Mouse (Mus musculus) MEL (cell line): ENCODE results near the gene Ece2. TPM values are rescaled to one million over a fixed set of nuclear protein-coding genes. Genes with fewer than 3 reads are reported as not detected.
A peak's percentile ranks its signal among the peaks of the same experiment; 100 is the strongest.

ENCODE experiments used
- DNase-seq: peaks from one replicate; pipeline ENCODE4 v3.0.0; 2011; ENCODE audit warnings: low read depth, low spot score
- H3K27ac ChIP-seq: 2 replicates; pipeline ENCODE4 v1.5.1; 2012; ENCODE audit warnings: low read depth, mild to moderate bottlenecking, control low read depth, low read length, moderate library complexity; ENCODE audit not compliant: control insufficient read depth
- H3K27me3 ChIP-seq, 2 experiments: fragments of 150-350 bp in 1 of 2; sonication (generic) in 1 of 2; 2 replicates each; pipeline ENCODE4 v1.6.1; 2012; ENCODE audit warnings: low read length in 2 of 2, mild to moderate bottlenecking in 2 of 2, improper control_type of control experiment in 1 of 2, moderate library complexity in 1 of 2; ENCODE audit not compliant: insufficient read depth in 2 of 2, control insufficient read depth in 1 of 2
- H3K36me3 ChIP-seq, 2 experiments: 2 replicates each; pipeline ENCODE4 v1.6.1; 2012 to 2014; ENCODE audit warnings: low read length in 2 of 2, improper control_type of control experiment in 1 of 2, inconsistent platforms in 1 of 2, mild to moderate bottlenecking in 1 of 2; ENCODE audit not compliant: insufficient read depth in 2 of 2, control insufficient read depth in 1 of 2
- H3K4me1 ChIP-seq, 2 experiments: fragments of 150-350 bp in 1 of 2; sonication (generic) in 1 of 2; 2 replicates each; pipeline ENCODE4 v1.6.1; 2012; ENCODE audit warnings: low read length in 2 of 2, improper control_type of control experiment in 1 of 2, mild to moderate bottlenecking in 1 of 2; ENCODE audit not compliant: insufficient read depth in 2 of 2, control insufficient read depth in 1 of 2
- H3K4me3 ChIP-seq, 2 experiments: fragments of 150-350 bp in 1 of 2; sonication (generic) in 1 of 2; 2 replicates each; pipeline ENCODE4 v1.5.1; 2012; ENCODE audit warnings: low read depth in 2 of 2, low read length in 2 of 2, mild to moderate bottlenecking in 2 of 2, moderate library complexity in 2 of 2, control low read depth in 1 of 2, improper control_type of control experiment in 1 of 2; ENCODE audit not compliant: control insufficient read depth in 1 of 2, insufficient read depth in 1 of 2
- H3K79me2 ChIP-seq: 2 replicates; pipeline ENCODE4 v1.6.1; 2012; ENCODE audit warnings: mild to moderate bottlenecking, low read length, moderate library complexity; ENCODE audit not compliant: control insufficient read depth, poor library complexity, insufficient read depth
- H3K9ac ChIP-seq: 2 replicates; pipeline ENCODE4 v1.6.1; 2012; ENCODE audit warnings: low read depth, mild to moderate bottlenecking, control low read depth, low read length, moderate library complexity; ENCODE audit not compliant: control insufficient read depth, poor library complexity, severe bottlenecking
- H3K9me3 ChIP-seq: fragments of 150-350 bp; sonication (generic); replicated peaks from 2 replicates; pipeline ENCODE4 v1.6.1; 2012; ENCODE audit warnings: mild to moderate bottlenecking, low read length, improper control_type of control experiment, moderate library complexity; ENCODE audit not compliant: insufficient read depth
- BHLHE40 ChIP-seq: IDR thresholded peaks from 2 replicates; pipeline ENCODE4 v1.6.1; 2012; ENCODE audit warnings: low read depth, mild to moderate bottlenecking, inconsistent platforms, low read length, improper control_type of control experiment, borderline replicate concordance
- CHD2 ChIP-seq: IDR thresholded peaks from 2 replicates; pipeline ENCODE4 v1.6.1; 2011; ENCODE audit warnings: low read length, improper control_type of control experiment
- CTCF ChIP-seq, 3 experiments: IDR thresholded peaks in 2 of 3; conservative IDR thresholded peaks in 1 of 3; 2 replicates each; pipeline ENCODE4 v1.5.1; 2011 to 2012; ENCODE audit warnings: low read length in 3 of 3, low read depth in 2 of 3, mild to moderate bottlenecking in 2 of 3, improper control_type of control experiment in 1 of 3, inconsistent platforms in 1 of 3, mixed read lengths in 1 of 3, moderate library complexity in 1 of 3; ENCODE audit not compliant: control insufficient read depth in 1 of 3, insufficient read depth in 1 of 3, poor library complexity in 1 of 3, severe bottlenecking in 1 of 3
- ELF1 ChIP-seq: IDR thresholded peaks from 2 replicates; pipeline ENCODE4 v1.6.1; 2014; ENCODE audit warnings: low read depth, mild to moderate bottlenecking, inconsistent platforms, low read length, improper control_type of control experiment, moderate library complexity
- EP300 ChIP-seq, 2 experiments: IDR thresholded peaks; 2 replicates each; pipeline ENCODE4 v1.6.1; 2011; ENCODE audit warnings: improper control_type of control experiment in 2 of 2, low read length in 2 of 2, low read depth in 1 of 2, mild to moderate bottlenecking in 1 of 2
- ETS1 ChIP-seq: IDR thresholded peaks from 2 replicates; pipeline ENCODE4 v1.6.1; 2012; ENCODE audit warnings: low read depth, mild to moderate bottlenecking, inconsistent platforms, low read length, improper control_type of control experiment, moderate library complexity
- GATA1 ChIP-seq: IDR thresholded peaks from 2 replicates; pipeline ENCODE4 v1.6.1; 2011; ENCODE audit warnings: low read depth, low read length, improper control_type of control experiment
- HCFC1 ChIP-seq: IDR thresholded peaks from 2 replicates; pipeline ENCODE4 v1.6.1; 2012; ENCODE audit warnings: low read depth, mild to moderate bottlenecking, inconsistent platforms, low read length, improper control_type of control experiment, moderate library complexity
- KAT2A ChIP-seq: conservative IDR thresholded peaks from 2 replicates; pipeline ENCODE4 v1.6.1; 2012; ENCODE audit warnings: low read depth, low read length, improper control_type of control experiment, inconsistent platforms
- MAFK ChIP-seq: IDR thresholded peaks from 2 replicates; pipeline ENCODE4 v1.6.1; 2011; ENCODE audit warnings: low read depth, mild to moderate bottlenecking, low read length, improper control_type of control experiment, borderline replicate concordance
- MAZ ChIP-seq: IDR thresholded peaks from 2 replicates; pipeline ENCODE4 v1.6.1; 2012; ENCODE audit warnings: low read depth, mild to moderate bottlenecking, inconsistent platforms, low read length, improper control_type of control experiment
- MEF2A ChIP-seq: IDR thresholded peaks from 2 replicates; pipeline ENCODE4 v1.6.1; 2014; ENCODE audit warnings: low read depth, mild to moderate bottlenecking, inconsistent platforms, low read length, improper control_type of control experiment; ENCODE audit not compliant: poor library complexity, insufficient replicate concordance, severe bottlenecking; ENCODE audit errors: extremely low read depth
- MXI1 ChIP-seq: IDR thresholded peaks from 2 replicates; pipeline ENCODE4 v1.6.1; 2011; ENCODE audit warnings: mild to moderate bottlenecking, low read depth, low read length, improper control_type of control experiment
- MYB ChIP-seq: IDR thresholded peaks from 2 replicates; pipeline ENCODE4 v1.6.1; 2011; ENCODE audit warnings: mild to moderate bottlenecking, low read depth, low read length, improper control_type of control experiment
- NELFE ChIP-seq: IDR thresholded peaks from 2 replicates; pipeline ENCODE4 v1.6.1; 2011; ENCODE audit warnings: low read depth, low read length, improper control_type of control experiment
- NRF1 ChIP-seq: IDR thresholded peaks from 2 replicates; pipeline ENCODE4 v1.6.1; 2014; ENCODE audit warnings: low read depth, mild to moderate bottlenecking, inconsistent platforms, low read length, improper control_type of control experiment, moderate library complexity; ENCODE audit not compliant: poor library complexity, insufficient read depth, severe bottlenecking
- POLR2A ChIP-seq, 2 experiments: IDR thresholded peaks; 2 replicates each; pipeline ENCODE4 v1.6.1; 2011 to 2012; ENCODE audit warnings: low read length in 2 of 2, mild to moderate bottlenecking in 2 of 2, control low read depth in 1 of 2, improper control_type of control experiment in 1 of 2, low read depth in 1 of 2, moderate library complexity in 1 of 2; ENCODE audit not compliant: control insufficient read depth in 1 of 2, insufficient read depth in 1 of 2, poor library complexity in 1 of 2
- POLR2AphosphoS2 ChIP-seq: IDR thresholded peaks from 2 replicates; pipeline ENCODE4 v1.6.1; 2011; ENCODE audit warnings: low read length, improper control_type of control experiment
- POLR2AphosphoS5 ChIP-seq: IDR thresholded peaks from 2 replicates; pipeline ENCODE4 v1.6.1; 2012; ENCODE audit warnings: low read depth, borderline replicate concordance, mild to moderate bottlenecking, inconsistent platforms, low read length, moderate library complexity, mixed read lengths
- RAD21 ChIP-seq: IDR thresholded peaks from 2 replicates; pipeline ENCODE4 v1.6.1; 2011; ENCODE audit warnings: mild to moderate bottlenecking, low read depth, low read length, improper control_type of control experiment
- RCOR1 ChIP-seq: IDR thresholded peaks from 2 replicates; pipeline ENCODE4 v1.6.1; 2012; ENCODE audit warnings: low read depth, mild to moderate bottlenecking, inconsistent platforms, low read length, improper control_type of control experiment
- SIN3A ChIP-seq: IDR thresholded peaks from 2 replicates; pipeline ENCODE4 v1.6.1; 2012; ENCODE audit warnings: low read length, improper control_type of control experiment, inconsistent platforms
- SMC3 ChIP-seq: IDR thresholded peaks from 2 replicates; pipeline ENCODE4 v1.6.1; 2011; ENCODE audit warnings: low read depth, low read length, improper control_type of control experiment
- TAL1 ChIP-seq: IDR thresholded peaks from 2 replicates; pipeline ENCODE4 v1.6.1; 2012; ENCODE audit warnings: mild to moderate bottlenecking, inconsistent platforms, low read length, moderate library complexity, mixed read lengths
- TBP ChIP-seq: IDR thresholded peaks from 2 replicates; pipeline ENCODE4 v1.8.0; 2011; ENCODE audit warnings: low read depth, low read length, improper control_type of control experiment
- TCF12 ChIP-seq: IDR thresholded peaks from 2 replicates; pipeline ENCODE4 v1.6.1; 2014; ENCODE audit warnings: low read depth, mild to moderate bottlenecking, inconsistent platforms, low read length, improper control_type of control experiment, moderate library complexity
- UBTF ChIP-seq: IDR thresholded peaks from 2 replicates; pipeline ENCODE4 v1.6.1; 2012; ENCODE audit warnings: low read depth, mild to moderate bottlenecking, inconsistent platforms, low read length, improper control_type of control experiment, moderate library complexity, borderline replicate concordance; ENCODE audit not compliant: insufficient read depth
- USF2 ChIP-seq, 2 experiments: IDR thresholded peaks; 2 replicates each; pipeline ENCODE4 v1.6.1; 2011 to 2012; ENCODE audit warnings: improper control_type of control experiment in 2 of 2, low read length in 2 of 2, borderline replicate concordance in 1 of 2, inconsistent platforms in 1 of 2, low read depth in 1 of 2, mild to moderate bottlenecking in 1 of 2; ENCODE audit not compliant: insufficient read depth in 1 of 2
- ZMIZ1 ChIP-seq: IDR thresholded peaks from 2 replicates; pipeline ENCODE4 v1.6.1; 2012; ENCODE audit warnings: low read depth, mild to moderate bottlenecking, inconsistent platforms, low read length, improper control_type of control experiment, moderate library complexity
- ZNF384 ChIP-seq: IDR thresholded peaks from 2 replicates; pipeline ENCODE4 v1.6.1; 2012; ENCODE audit warnings: low read depth, mild to moderate bottlenecking, inconsistent platforms, low read length, improper control_type of control experiment
- polyA plus RNA-seq, 2 experiments: library from polyadenylated mRNA; stranded (reverse) in 1 of 2; unstranded in 1 of 2; fragments of >175 nt in 1 of 2; fragments of >200 nt in 1 of 2; gene quantifications; 2 replicates each; pipeline versions ENCODE4 v1.2.1 to v1.2.4; 2012; ENCODE audit warnings: low replicate concordance in 2 of 2, low read depth in 1 of 2; ENCODE audit not compliant: insufficient read length in 2 of 2, insufficient read depth in 1 of 2, missing spikeins in 1 of 2
- total RNA-seq: library from RNA; depleted of rRNA; stranded (reverse); fragments of 300-350 nt; gene quantifications from 2 replicates; pipeline ENCODE4 v1.2.3, GENCODE M21; 2012

Gene Ece2
- total and polyA plus RNA-seq, 3 experiments: 4.9 to 7.4 TPM; not detected in 1

DNA sequence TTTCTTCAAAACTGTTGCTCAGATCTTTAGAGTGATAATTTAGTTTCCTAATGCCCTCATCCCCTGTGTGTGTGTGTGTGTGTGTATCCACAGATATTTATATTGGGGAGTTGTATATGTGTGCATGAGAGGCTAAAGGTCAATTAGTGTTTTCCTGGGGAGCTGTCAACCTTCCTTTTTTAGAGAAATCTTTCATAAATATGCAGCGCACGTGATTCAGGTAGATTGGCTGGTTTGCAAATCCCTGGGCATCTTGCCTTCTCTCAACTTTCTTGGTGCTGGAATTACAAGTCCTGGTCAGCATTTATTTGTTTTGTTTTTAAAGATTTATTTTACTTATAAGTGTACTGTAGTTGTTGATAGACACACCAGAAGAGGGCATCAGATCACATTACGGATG is 40.7 kb downstream of the Ece2 start:
- no peak for TF ChIP-seq CHD2
- no peak for TF ChIP-seq CTCF (IDR thresholded peaks at IDR 0.05 in 2 of 3, conservative IDR thresholded peaks at IDR 0.05 in 1 of 3; ENCODE audit: control insufficient read depth in 1 of 3, insufficient read depth in 1 of 3, low read depth in 2 of 3, low read length in 3 of 3, poor library complexity in 1 of 3, severe bottlenecking in 1 of 3)
- TF ChIP-seq NELFE: no peak
- Histone ChIP-seq H3K79me2 (peaks cover 27% of the 10 kb centered on the region), H3K4me1 (peaks cover 6 to 12% of the 10 kb centered on the region in 2 experiments; a peak in 3 of 4 replicates), H3K36me3 (peaks cover 4 to 11% of the 10 kb centered on the region in 2 experiments), H3K9ac (no peak overlapping the region), H3K9me3 (no peaks in the 10 kb centered on the region), H3K27me3 (no peaks in the 10 kb centered on the region), H3K4me3 (no peak overlapping the region), H3K27ac (no peak overlapping the region)
- no peak for DNase-seq

GRCm38 (mm10) chr16:20671886-20672285 is 42.3 kb downstream of the Ece2 start:
- Histone ChIP-seq H3K9me3 (no peaks in the 10 kb centered on the region), H3K27me3 (no peaks in the 10 kb centered on the region), H3K4me3 (peak overlapping the region; percentile 63 to 87), H3K79me2 (peaks cover 39% of the 10 kb centered on the region), H3K36me3 (peaks cover 17 to 26% of the 10 kb centered on the region in 2 experiments), H3K27ac (peak overlapping the region; percentile 71), H3K4me1 (peaks cover 8 to 16% of the 10 kb centered on the region in 2 experiments), H3K9ac (peak overlapping the region; percentile 72)
- DNase-seq: peak; percentile 83
- TF ChIP-seq USF2 (IDR thresholded peaks at IDR 0.05; ENCODE audit: borderline replicate concordance in 1 of 2, insufficient read depth in 1 of 2, low read depth in 1 of 2, low read length in 2 of 2): no peak
- no peak; the same call in 1 of the 2 replicates for TF ChIP-seq POLR2AphosphoS2
- no peak for TF ChIP-seq MEF2A
- 0 out of 2 replicates have a peak, but pooled peaks have one; percentile 12 for TF ChIP-seq ELF1
- no peak for TF ChIP-seq MYB
- TF ChIP-seq HCFC1: no peak
- no peak for TF ChIP-seq NRF1
- TF ChIP-seq TBP: no peak; the same call in 1 of the 2 replicates
- TF ChIP-seq TCF12: no peak
- TF ChIP-seq MAZ: no peak; the same call in 1 of the 2 replicates
- TF ChIP-seq KAT2A: no peak
- no peak for TF ChIP-seq SMC3
- TF ChIP-seq POLR2AphosphoS5: no peak
- peak; percentile 37; the same call in 1 of the 2 replicates for TF ChIP-seq ETS1
- TF ChIP-seq SIN3A: no peak; the same call in 1 of the 2 replicates
- no peak for TF ChIP-seq UBTF
- peak; percentile 5; the same call in 1 of the 2 replicates for TF ChIP-seq ZNF384
- TF ChIP-seq MAFK: no peak
- TF ChIP-seq RAD21: no peak
- no peak for TF ChIP-seq GATA1
- no peak for TF ChIP-seq CHD2
- TF ChIP-seq CTCF (IDR thresholded peaks at IDR 0.05 in 2 of 3, conservative IDR thresholded peaks at IDR 0.05 in 1 of 3; ENCODE audit: control insufficient read depth in 1 of 3, insufficient read depth in 1 of 3, low read depth in 2 of 3, low read length in 3 of 3, poor library complexity in 1 of 3, severe bottlenecking in 1 of 3): peak in 1 of 3 experiments; percentile 14; a peak in 1 of 6 replicates
- no peak for TF ChIP-seq EP300 (IDR thresholded peaks at IDR 0.05; ENCODE audit: low read depth in 1 of 2, low read length in 2 of 2)
- peak; percentile 41; the same call in 1 of the 2 replicates for TF ChIP-seq ZMIZ1
- no peak for TF ChIP-seq MXI1
- TF ChIP-seq POLR2A (IDR thresholded peaks at IDR 0.05; ENCODE audit: control insufficient read depth in 1 of 2, insufficient read depth in 1 of 2, low read depth in 1 of 2, low read length in 2 of 2, poor library complexity in 1 of 2): no peak; a peak in 1 of 4 replicates
- no peak for TF ChIP-seq TAL1
- TF ChIP-seq BHLHE40: no peak
- peak; percentile 46; the same call in 1 of the 2 replicates for TF ChIP-seq RCOR1
